Mouse (Mus musculus): ENCODE data around the gene Kctd10.

Kctd10 gene

DNA sequence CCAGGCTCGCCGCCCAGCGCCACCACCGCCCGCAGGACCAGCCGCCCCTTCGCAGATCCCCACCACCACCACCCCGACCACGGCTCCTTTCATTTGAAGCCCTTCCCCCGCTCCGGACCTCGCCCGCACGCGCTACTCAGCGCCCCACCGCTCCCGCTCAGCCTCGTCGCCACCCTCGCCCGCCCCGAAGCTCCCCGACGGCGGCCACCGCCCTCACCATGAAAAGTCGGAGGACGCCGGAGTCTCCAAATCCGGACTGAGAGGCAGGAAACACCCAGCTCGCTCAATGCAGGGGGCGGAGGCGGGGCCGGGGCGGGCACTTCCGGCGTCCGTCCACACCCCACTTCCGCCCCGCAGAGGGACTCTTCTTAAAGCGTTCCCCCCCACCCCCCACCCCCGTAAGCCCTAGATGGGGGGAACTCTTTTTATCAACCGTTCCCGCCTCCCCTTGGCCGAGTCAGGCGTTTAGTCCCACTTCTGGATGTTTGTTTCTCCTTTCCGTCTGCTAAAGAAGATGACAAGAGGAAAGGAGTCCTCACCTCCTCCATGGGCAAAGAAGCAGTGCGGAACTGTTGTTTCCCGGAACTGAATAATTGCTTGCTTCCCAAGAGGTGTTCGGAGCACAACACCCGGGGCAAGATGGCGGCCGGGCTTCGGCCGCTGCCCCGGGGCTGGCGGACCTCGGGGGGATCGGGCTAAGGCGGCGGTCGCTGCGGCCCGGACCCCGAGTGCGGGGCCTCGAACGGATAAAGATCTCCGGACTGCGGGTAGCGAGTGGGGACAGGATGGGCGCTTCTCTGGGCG is at the start of gene Kctd10, which contains the start of gene Ube3b:
Kctd10 (minus strand) TSS at position 300 of the 804 bp plus-strand sequence.
Ube3b (plus strand) TSS at position 399 of the 804 bp plus-strand sequence.
- peak; percentile 95 for DNase-seq (ENCODE audit: low read depth, low spot score)

DNA sequence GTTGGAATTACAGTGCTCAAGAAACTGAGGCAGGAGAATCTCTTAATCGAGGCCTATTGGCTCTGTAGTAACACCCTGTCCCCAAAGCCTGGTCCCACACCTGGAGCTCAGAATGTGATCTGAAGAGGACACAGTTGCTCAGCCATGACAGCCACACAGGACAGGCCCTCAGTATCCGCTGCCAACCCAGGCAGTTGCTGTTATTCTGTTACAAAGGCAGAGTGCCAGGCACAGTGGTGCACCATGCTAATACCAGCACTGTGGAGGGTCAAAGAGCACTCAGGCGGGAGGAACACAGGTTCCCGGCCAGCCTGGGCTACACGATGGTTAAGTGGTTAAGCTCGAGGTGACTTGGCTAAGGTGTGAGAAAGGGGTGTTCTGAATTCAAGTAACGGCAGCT is 49.5 kb upstream of the Kctd10 start:
- DNase-seq (ENCODE audit: low read depth, low spot score), result no peak

DNA sequence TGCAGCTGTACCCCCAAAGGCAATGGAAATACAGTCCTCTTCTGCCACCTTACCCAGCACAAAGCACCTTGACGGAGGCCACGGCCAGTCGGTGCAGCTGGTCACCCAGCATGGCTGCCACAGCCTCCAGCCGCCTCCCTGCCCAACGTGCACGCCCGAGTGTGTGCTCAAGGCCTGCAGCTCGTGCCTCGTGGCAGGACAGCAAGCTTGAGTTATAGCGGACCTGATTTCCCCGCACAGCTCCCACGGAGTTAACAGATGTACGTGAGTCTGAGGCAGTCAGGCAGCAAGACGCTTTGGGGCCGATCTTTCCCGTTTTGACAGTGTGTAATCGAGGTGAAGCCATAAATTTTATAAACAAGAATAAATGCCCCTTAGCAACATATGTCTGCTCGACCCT is 48.3 kb upstream of the Kctd10 start:
- no peak for DNase-seq (ENCODE audit: low read depth, low spot score)

DNA sequence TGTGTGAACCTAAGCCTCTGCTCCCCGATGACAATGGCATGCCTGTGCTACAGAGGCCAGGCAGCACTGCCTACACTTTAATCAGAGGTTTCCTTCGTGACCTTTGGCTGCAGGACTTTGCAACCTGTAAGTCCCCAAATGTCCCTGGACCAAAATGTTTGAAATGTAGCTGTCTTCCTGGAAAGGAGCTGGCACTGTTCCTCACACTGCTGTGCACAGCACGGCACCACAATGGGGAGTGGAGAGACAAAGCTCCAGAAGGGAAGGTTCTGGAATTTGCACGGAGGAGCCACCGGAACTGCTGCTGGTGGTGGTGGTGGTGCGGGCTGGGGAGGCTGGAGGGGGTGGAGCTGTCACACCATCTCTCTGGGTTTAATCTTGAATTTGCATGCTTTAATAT is 46.4 kb upstream of the Kctd10 start:
- DNase-seq (ENCODE audit: low read depth, low spot score), result no peak

DNA sequence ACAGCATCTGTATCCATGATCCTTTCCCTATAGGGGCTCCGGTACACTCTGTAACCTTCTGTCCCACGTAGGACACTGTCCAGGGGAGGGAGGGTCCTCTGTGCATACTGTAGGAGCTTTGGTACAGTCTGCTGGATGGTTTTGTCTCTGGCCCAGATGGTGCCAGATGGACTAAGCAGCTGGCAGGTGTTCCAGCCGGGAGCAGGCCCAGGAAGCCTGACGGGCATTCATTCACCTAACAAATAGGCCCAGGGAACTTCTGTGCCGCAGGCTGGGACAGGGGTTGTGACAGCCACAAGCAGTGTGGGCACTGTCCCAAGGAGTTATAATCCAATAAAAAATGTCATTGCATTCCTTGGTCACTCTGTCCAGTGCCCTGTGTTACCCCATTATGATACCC is 43.7 kb upstream of the Kctd10 start:
- DNase-seq (ENCODE audit: low read depth, low spot score), result no peak

DNA sequence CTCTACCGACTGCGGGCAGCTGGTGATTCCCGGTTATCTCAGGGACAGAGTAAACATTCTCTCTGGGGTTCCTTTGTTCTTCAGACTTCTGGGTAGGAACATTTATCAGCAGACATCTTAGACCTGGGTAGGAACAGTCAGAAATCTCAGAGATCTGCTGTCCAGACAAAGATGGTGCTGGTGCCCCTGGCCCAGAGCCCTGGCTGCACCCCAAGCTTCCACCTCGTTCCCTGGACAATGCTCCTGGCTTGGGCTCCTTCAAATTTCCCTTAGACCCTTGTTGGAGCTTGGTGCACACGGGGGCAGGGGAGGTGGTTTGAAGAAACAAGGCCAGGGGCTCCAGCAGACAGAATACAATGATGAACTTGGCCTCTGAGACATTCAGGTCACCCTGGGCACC is 42.3 kb upstream of the Kctd10 start:
- DNase-seq (ENCODE audit: low read depth, low spot score), result no peak

DNA sequence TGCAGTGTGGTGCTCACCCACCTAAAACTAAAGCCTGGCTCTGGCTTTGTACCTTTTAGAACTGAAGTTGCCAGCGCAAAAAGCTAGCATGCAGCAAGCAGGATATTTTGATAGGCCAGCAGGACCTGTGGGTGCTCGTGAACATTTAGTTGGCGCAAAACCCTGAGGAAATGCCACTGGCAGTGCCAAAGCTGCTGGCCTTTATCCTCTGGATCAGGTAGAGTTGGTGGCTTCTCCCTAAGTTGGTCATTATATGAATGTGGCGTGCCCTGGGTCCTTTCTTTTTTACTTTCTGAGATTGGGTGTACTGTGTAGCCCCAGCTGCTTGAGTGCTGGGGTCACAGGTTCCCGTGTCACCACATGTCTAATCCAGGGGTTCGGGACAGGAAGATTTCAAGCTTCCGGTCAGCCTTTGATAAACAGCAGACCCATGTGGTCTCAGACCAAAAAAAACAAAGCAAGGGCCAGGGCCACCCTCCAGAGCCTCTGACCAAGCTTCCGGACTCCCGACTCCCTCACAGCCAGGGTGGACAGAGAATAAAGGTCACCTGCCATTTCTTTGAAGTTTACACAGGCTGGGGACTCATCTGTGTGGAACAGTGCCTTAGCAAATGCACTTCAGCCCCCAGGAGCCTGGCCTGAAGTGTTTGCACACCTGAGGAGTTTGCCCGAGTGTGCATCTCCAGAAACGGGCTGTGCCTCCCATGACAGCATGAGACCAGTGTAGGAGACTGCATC is 41.4 kb upstream of the Kctd10 start:
- no peak for DNase-seq (ENCODE audit: low read depth, low spot score)

DNA sequence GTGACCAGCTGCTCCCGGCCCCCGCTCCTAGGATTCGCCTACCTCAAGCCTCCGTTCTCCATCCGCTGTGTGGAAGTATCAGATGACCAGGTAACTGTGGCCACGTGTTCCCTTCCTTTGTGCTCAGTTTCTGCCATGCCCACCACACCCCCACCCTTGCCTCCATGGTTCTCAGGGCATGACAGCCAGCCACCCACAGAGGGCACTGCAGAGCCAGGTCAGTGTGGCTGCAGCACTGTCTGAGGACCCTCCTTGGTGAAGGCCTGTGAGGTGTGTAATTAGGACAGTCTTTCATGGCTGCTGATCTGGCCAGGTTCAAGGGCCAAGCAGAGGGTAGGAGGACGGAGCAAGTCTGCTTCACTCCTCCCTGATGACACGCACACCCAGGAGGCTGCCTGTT is 38.2 kb upstream of the Kctd10 start:
- no peak for DNase-seq (ENCODE audit: low read depth, low spot score)

DNA sequence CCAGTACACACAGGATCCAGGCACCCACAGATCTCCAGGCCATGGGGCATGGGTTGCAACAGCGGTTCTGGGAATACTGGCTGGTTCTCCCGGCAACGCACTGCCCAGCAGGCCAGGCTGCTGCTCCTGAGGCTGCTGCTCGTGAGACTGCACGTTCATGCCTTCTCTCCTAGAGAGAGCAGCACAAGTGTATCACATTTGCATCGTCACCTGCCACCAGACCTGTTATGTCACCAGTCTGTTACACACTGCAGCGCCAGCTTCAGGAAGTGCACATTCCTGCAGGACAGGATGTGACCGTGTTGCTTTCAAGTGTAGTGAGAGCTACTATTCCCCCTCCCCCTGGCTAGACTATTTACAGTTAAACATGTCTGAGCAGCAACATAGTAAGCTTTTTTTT is 36.5 kb upstream of the Kctd10 start:
- peak; percentile 65 for DNase-seq (ENCODE audit: low read depth, low spot score)

DNA sequence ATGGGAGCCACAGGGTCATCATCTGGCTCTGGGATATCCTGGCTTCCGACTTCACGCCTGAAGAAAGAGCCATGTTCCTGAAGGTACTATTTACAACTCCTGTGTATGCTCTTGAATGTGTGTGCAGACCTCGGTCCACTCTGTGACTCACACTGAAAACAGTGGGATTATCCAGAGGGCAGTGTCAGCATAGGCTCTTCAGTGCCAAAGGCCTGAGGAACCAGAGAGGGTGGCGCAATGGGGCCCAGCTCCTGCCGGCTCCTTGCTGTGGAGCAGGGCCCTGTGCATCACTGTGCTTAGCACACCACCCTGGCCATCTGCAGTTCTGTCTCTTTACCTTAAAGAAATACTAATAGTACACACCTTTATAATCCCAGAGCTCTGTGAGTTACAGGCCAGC is 35.3 kb upstream of the Kctd10 start:
- DNase-seq (ENCODE audit: low read depth, low spot score), result no peak

DNA sequence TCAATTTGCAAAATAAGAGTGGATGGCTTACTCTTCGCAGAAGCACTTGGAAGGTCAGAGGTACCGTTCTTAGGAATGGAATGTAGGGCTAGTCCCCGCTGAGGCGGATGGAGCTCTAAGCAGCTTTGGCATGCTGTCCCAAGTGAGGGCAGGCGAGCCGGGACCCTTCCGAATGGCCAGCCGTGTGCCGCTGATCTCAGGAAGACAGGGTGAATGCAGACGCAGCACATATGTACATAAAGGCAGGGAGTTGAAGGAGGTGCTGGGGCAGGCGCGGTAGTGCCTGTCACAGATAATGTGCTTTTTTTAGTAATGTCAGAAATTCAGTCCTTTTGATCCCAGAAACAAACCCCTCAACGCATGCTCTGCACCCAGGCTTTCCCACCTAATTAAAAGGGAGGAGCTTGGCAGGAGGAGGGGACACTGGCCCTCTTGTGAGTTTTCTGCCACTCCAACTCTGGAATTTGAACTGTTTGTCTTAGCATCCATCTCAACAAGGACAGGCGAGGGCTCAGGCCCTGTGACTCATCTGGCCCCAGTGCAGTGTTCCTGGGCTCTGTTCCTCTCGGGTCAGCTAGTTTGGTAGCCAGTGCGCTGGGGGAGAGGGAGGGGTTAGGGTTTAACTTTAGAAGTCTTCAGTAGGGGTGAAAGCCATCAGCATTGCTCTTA is 32.9 kb upstream of the Kctd10 start:
- no peak for DNase-seq (ENCODE audit: low read depth, low spot score)

DNA sequence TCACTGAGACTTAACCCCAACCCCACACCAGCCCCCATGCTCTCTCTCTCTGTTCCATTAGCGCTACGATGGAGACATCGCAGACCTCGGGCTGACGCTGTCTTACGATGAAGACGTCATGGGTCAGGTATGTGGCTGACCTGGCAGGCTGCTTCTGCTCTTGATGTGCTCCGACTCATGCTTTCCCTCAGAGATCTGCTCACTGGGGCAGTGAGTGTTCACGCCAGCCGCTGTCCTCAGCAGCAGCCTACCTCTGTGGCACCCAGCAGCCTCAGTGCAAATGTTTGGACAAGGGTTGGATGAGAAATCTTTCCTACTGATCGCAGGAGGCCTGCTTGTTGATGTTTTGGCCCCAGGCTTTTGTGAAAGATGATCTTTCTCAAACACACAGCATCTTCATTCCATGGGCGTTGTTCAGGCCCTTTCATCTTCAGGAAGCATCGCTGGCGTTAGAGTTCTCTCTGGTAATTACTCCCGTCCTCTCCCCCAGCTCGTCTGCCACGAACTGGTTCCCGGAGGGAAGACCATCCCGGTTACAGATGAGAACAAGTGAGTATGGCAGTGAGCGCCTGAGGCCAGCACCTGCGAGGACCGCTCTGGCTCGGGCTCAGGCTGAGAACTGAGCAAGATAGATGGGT is 32.2 kb upstream of the Kctd10 start:
- DNase-seq (ENCODE audit: low read depth, low spot score), result no peak

DNA sequence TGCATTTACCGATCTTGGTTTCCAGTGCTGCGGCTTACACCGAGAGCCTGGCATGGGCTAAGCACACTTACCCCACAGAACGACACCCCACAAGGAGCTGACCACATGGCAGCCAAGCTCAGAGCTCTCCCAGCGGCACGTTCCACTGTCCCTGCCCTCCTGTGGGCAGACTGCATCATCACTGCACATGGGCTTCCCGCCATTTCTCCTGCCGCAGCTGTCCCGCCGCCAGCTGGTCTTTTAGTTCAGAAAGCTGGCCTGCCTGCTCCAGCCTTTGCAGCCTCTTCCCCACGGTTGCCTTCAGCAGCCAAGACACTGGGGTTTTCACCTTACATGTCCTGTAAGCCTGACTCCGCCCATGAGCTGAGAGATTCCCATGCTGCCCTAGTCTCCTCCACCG is 30.1 kb upstream of the Kctd10 start:
- DNase-seq (ENCODE audit: low read depth, low spot score), result no peak

DNA sequence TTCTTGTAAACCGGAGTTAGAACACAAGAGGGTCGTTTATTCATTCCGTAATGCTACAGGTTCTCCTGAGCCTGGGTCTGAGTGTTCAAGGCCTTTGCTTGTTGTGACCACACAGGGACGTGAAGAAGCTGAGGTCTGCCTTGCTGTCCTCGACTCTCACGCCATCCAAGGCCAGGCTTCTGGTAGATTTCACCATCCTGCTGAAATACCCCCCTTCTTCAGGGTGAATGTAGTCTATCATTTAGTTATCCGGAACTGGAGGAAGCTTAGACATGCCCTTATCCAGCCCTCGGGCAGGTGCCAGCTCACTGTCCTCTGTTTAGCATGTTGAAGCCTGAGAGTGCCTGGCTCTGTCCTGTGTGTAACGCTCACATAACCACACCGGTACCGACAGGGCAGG is 28.5 kb upstream of the Kctd10 start:
- no peak for DNase-seq (ENCODE audit: low read depth, low spot score)

DNA sequence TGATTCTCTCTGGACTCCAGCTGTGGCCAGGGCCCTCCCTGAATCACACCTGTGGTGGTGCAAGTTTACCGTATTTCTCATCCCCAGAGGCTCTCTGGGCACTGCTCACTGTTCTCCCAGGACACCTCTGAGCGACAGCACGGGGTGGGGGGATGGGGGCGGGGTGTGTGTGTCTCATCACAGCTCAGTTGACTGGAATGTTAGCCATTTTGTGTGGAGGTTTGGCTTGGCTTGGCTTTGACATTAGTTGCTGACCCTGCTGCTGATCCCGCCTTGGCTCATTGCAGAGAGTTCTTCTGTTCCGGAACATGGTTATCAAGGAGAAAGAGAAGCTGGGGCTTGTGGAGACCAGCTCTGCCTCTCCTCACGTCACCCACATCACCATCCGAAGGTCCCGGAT is 27.5 kb upstream of the Kctd10 start:
- DNase-seq (ENCODE audit: low read depth, low spot score), result no peak

DNA sequence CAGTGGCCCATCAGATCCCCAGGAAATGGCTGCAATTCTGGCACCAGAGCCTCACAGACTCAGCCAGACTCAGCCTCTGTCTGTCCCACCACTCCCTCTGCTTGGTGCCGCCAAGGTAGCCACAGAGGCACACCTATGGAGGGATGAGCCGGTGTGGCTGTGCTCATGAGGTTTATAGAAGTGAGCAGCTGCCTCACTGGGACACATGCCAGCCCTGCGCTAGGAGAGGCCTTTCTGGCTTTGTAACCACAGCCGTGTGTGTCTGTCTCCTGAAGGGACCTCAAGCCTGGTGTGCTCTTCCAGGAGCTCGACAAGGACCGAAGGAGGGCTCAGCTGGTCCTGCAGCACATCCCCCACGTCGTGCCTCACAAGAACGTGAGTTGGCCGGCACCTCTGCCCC is 27.0 kb upstream of the Kctd10 start:
- peak; percentile 77 for DNase-seq (ENCODE audit: low read depth, low spot score)

DNA sequence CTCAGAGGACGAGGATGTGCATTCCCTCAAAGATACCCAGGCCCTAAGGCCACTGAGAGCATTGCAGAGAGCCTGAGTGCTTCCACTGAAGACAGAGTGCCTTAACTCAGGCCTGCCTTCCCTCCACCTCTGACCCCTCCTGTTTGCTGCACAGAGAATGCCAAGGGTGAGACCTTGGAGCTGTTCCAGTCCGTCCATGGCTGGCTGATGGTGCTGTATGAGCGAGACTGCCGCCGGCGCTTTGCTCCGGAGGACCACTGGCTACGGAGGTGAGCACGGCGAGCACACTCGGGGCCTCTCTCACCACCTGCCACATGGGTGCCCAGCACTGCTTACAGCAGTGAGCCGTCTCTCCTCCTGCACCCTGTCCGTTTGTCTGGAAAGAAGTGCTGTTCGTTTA is 26.3 kb upstream of the Kctd10 start:
- DNase-seq (ENCODE audit: low read depth, low spot score), result no peak

DNA sequence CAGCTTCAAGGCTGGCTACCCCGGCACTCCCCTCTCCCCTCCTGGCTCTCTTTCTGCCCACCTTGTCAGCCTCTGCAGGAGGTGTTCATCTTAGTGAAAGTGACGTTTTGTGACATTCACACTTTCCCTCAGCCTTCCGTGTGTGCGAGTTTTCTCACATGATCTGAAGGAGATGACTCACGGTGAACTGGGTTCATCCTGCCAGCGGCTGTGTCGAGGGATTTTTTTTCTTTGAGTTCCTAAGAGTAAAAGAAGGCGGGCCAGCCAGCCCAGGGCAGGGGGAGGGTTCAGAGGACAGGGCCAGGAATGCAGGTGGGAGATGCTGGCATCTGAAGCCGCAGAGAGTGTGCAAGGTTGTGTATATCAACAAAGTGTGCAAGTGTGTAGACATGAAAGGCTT is 12.9 kb upstream of the Kctd10 start:
- DNase-seq (ENCODE audit: low read depth, low spot score), result peak; percentile 65

DNA sequence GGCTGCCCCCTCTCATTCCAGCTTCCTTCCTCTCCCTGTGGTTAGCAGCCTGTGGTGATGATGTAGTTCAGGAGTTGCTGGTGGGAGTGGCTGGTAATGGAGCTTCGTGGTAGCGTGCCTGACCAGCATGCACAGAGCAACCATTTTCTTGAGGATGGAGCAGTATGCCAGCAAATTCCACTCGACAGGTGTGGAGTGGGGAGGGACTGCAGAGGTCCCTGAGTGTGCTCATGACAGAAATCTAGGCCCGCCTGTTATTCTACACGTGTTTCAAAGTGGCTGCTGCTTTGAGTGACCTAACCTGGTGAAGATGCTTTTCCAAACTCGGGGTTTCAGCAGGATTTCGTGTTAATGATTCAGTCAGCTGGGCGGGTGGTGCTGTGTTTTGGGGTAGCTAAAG is 4.1 kb upstream of the Kctd10 start:
- no peak for DNase-seq (ENCODE audit: low read depth, low spot score)

DNA sequence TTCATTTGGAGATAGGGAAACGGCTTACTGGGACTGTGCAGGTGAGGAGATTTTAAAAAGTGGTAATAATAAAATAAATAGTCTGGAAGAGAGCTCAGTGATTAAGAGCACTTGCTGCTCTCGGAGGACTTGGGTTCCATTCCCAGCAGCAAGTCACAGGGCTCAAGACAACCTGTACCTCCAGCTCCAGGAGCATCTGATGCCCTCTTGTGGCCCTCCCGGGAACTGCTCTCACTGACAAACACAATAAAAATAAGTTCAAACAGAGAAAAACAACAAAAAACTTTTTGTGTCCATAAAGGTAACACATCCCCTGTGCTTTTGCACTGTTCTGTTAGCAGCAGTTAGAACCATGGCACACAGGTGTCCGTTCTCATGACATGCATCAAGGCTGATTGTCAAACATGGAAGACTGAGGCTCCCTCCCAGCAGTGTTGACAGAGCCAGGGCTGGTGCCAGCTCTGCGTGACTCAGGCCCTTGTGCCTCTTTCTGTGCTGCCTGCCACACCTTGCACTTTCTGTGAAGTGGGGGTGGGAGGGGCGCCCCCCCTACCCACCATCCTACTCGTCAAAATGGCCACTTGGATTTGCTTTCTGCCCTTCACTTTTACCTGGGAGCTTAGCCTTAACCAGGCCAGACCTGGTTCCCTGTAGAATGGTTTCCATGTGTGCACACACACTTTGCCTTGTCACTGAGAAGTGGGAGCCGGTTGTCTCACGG is 3.0 kb upstream of the Kctd10 start:
- DNase-seq (ENCODE audit: low read depth, low spot score), result no peak

DNA sequence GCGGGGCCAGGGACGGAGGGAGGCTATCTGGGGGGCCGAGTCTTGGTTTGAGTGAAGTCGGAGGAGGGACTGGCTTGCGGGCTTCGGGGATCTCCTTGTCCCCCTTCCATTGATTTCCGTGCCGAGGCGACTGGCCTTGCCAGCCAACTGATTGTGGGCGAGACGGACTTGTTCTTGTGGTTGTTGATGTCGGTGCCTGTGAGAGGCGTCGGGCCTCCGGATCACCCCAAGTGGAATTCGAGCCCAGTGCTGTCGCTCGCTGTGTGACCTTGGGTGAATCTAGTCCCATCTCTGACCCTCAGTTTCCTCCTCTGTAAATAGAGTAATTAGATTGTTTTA is 674 bp upstream of the Kctd10 start:
- DNase-seq (ENCODE audit: low read depth, low spot score), result no peak

DNA sequence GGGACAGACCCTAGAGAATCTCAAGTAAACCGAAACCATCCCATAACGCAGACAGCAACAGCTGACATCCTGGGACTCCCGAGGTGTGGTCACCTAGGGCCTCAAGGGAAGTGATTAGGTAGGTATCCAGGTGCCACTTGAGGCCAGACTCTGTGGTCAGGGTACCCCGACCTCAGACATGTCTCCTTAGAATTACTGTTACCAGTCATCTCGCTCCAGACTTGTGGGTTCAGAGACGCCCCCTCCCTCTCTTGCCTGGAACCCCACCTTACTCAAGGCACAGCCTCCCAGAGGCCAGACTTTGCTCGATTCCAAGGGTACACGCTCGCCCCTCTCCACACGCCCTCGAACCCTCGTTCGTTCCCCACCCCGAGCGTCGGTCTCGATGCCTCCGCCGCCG is 545 bp downstream of the Kctd10 start:
- DNase-seq (ENCODE audit: low read depth, low spot score), result no peak

Data from brain, adult 2 months (tissue).